Mouse (Mus musculus): ENCODE results near the gene Mier3. TPM values are rescaled to one million over a fixed set of nuclear protein-coding genes. Genes with fewer than 3 reads are reported as not detected.

Gene Mier3
- 23.6 TPM for polyA plus RNA-seq (2014; fragmentation: Illumina TruSeq; extraction: RNeasy Lipid Tissue Mini Kit (QIAGEN cat#74804); ENCODE audit: low read depth, low replicate concordance)

DNA sequence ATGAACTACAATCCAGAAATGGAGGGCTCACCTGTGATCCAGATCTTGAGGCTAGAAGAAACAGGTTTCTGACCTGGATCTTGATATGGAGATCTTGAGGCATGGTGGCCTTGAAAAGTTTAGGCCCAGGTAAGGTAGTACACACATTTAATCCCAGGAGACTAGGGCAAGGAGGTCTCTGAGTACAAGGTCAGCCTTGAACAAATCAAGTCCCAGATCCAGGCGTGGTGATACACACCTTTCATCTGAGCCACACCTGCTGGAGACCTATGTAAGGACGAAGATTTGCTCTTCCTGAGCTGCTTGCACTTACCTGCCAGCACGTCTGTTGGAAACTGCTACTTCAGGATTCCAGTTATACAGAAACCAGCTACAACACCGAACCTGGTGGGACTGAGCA is at the start of gene Mier3:
Mier3 (plus strand) TSS at position 301 of the 400 bp plus-strand sequence.

Other genes with a start within 250 kb of the Mier3 start
- 187 TPM for gene Gpbp1, start 190.9 kb upstream of the Mier3 start, polyA plus RNA-seq (2014; fragmentation: Illumina TruSeq; extraction: RNeasy Lipid Tissue Mini Kit (QIAGEN cat#74804); ENCODE audit: low read depth, low replicate concordance)
- not detected for gene Gm49496, start 131.0 kb upstream of the Mier3 start, polyA plus RNA-seq (2014; fragmentation: Illumina TruSeq; extraction: RNeasy Lipid Tissue Mini Kit (QIAGEN cat#74804); ENCODE audit: low read depth, low replicate concordance)
- not detected for gene Gm10198, start 88.2 kb upstream of the Mier3 start, polyA plus RNA-seq (2014; fragmentation: Illumina TruSeq; extraction: RNeasy Lipid Tissue Mini Kit (QIAGEN cat#74804); ENCODE audit: low read depth, low replicate concordance)
- gene Map3k1, start 128.0 kb downstream of the Mier3 start, polyA plus RNA-seq (2014; fragmentation: Illumina TruSeq; extraction: RNeasy Lipid Tissue Mini Kit (QIAGEN cat#74804); ENCODE audit: low read depth, low replicate concordance): 19.1 TPM